Mouse (Mus musculus) T-cell, adult 2 months (primary cell): ENCODE measurements around the gene Fam110a.
A peak's percentile ranks its signal among the peaks of the same experiment; 100 is the strongest.

Experiments used
- DNase-seq: peaks from one replicate; pipeline ENCODE4 v3.0.0; 2022; ENCODE audit warnings: low spot score

The Fam110a gene

GRCm38 (mm10) chr2:151930389-151931074 lies 49.5 kb downstream of the Fam110a start:
- peak; percentile 73 for DNase-seq

DNA sequence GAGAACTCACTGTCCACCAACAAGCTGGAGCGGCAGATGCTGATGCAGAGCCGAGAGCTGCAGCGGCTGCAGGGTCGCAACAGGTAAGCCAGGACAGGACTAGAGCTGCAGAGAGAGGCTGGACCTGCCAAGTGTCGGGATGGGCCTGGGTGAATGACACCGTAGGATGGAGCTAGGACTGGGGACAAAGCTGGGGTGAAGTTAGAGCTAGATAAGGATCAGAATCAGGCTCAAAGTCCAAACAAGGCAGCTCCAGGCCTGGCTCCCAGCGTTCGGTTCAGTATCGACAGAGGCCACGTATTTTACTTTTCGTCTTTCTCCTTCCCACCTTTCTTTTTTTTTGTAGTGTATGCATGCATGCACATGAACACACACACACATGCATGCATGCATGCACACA lies 52.9 kb downstream of the Fam110a start:
- no peak for DNase-seq

DNA sequence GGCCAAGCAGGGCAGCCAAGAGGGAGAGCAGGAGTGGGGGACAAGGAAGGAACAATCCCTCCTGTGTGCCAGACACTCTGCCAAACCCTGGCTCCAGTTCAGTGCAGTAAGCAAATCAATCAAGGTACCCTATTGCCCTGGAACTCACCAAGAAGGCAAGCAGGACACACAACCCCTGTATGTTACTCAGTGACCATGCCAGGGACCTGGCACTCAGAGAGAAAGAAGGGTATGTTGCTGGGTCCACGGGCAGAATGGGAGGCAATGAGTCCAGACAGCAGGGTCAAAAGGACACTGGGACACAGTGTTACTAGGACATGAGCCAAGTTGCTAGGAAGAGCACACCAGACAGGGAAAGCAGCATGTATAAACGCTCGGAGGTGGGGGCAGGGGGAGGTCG lies 54.3 kb downstream of the Fam110a start:
- DNase-seq, result no peak

DNA sequence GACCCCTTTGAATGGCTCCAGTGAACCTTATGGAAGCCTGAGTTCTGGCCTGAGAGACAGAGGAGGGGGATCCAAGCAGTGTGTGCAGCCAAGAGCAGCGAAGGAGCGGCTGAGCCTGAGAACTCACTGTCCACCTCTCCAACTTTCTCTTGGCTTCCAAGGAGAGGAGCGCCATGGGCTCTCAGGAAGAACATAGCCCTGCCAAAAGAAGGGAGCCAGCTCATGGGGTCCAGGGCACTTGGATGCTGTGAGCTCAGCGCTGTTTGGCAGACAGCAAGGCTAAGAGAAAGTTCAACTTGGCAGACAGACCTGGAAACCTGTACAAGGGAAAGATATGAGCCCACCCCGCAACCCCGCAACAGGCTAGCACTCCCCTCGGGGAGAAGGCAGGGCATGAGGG lies 55.7 kb downstream of the Fam110a start:
- DNase-seq, result no peak

DNA sequence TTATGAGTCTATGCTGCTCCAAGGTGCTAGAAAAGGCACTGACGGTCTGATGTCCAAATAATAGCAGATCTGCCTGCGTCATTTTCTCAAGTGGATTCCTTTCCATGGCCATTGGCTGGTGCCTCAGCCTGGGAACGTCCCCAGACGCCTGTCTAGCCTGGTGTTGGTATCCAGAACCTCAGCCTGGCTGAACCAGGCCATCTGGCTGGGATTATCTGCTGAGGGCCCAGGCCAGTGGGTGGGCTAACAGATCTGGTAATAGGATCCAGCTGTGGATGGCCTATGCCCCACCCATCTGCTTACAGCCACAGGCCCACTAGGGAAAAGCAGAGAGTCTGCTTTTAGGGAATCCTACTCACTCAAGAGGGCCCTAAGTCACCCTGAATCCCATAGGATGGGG lies 58.4 kb downstream of the Fam110a start:
- no peak for DNase-seq

DNA sequence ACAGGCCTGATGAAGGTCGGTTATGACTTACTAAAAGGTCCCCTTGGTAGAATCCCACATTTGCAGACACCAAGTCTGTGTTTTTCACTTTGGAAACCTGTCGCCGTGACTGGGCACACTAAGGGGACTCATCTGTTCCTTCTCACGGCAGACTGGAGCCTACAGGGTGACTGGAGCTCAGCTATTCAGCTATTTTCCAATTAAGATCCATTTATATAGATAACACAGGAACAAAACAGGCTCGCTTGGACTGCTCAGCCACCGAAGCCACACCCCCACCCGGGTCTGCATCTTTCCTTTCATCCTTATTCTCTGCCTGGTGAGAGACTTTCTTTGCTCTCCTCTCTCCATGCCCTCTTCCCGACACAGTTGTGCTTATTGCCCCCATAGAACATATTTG lies 59.0 kb downstream of the Fam110a start:
- no peak for DNase-seq
